Mouse (Mus musculus) pancreas, adult 10 weeks (tissue): ENCODE data around the gene Usp19. TPM values are rescaled to one million over a fixed set of nuclear protein-coding genes. Genes with fewer than 3 reads are reported as not detected.

Source experiments
- polyA plus RNA-seq: library from polyadenylated mRNA; stranded (reverse); fragments of 350-450 nt; fragmentation: Illumina TruSeq; extraction: RNeasy Lipid Tissue Mini Kit (QIAGEN cat#74804); gene quantifications from one replicate; pipeline ENCODE4 v1.2.3, GENCODE M21; 2015; ENCODE audit warnings: low read depth, low replicate concordance; ENCODE audit not compliant: insufficient read depth

Usp19 gene
- polyA plus RNA-seq = 39.8 TPM

DNA sequence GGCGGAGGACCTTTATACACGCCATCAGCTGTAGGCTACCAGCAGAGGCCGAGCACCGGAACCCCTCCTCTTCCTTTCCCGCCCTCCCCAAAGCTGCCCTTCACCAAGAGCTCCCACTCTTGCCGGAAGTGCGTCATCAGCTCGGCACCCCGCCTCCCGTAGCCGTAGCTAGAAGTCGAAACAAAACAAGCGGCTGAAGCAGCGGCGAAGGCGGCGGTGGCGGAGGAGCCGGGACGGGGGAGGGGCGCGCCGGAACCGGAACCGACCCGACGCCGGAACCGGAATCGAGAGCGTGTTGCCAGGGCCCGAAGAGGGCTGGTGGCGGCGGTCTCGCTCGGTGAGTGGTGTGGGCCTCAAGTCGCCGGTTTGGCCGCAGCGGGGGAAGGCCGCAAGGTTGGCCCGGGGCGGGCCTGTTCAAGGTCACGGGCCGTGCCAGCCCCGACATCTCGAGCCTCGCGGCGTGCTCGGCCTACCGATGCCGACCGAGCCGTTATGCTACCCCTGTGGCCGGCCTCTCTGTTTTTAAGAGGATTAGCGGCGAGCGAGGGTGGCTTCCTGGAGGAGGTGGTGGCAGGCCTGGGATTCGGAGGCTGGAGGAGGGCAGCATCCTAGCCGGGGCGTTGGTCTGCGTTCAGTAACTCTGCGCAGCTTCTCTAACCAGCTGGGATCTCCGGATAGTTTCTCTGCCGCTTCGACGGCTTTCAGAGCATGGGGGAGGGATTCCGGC lies at the start of gene Usp19:
Gene Usp19 (plus strand): TSS at position 44 of the 727 bp plus-strand sequence.

DNA sequence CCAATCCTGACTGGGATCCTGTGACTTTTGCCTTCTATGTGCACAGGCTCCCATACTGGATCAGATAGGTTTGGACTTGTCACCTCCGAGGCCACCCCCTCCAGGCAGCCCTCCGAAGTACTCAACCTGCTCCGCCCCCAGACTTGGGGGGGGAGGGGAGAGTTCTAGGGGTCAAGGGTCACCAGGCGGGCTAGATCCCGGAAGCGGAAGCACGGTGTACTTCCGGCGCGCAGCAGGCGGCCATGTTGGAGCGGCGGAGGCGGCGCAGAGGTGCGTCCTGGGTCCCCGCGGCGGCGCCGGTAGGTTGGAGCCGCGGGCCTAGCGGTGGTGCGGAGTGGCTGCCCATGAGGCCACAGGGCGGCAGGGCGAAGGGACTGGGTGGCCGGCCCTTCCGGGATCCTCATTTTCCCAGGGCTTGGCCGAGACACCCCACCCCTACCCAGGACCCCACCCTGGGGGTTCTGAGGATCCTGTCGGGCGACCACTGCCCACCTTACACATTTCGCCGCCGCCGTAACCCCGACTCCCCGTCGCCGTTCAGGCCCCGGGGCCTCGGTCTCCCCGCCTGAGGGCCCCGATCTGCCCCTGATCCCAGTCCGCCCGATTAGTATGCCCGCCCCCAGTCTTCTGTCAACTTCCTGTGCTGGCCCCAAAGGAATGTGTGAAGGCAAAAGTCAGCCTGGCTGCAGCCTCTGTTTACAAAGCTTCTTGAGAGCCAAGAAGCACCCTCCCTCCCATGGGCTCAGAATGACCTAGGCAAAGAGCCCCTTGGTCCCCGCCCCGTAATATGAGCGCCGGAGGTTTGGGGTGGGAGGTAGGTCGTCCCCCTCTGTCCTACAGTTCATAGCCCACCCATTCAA lies 29.9 kb upstream of the Usp19 start, which contains the start of gene Ccdc71:
Gene Ccdc71 (plus strand): TSS at position 209 of the 860 bp plus-strand sequence.

GRCm38 (mm10) chr9:108461181-108461631 lies 29.2 kb upstream of the Usp19 start, which contains the start of gene Klhdc8b:
Gene Klhdc8b, minus strand, starts transcription at chr9:108461581.

DNA sequence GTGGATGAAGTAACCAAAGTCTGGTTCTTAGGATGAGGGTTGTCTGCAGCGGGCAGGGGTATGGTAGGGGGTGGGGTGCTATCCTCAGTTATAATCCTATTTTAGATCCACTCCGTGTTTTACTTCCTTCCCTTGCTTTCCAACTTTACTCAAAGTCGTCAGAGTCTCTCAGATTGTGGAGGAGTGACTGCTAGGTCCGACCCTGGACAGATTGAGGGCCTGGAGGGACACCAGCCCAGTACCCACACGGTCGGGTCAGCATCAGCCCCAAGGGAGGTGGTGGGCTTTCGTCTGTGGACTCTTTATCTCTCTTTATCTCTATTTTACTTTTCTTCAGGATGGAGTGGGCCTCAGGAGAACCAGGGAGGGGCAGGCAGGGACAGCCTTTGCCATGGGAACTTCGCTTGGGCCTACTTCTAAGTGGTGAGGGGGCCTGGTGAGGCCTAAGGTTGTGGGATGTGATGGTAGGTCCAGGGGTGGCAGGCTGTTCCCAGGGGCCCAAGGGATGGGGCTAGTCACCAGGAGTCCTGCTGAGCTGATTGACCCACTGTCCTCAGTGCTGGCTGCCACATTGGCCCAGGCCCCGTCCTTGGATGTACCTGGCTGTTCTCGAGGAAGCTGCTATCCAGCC lies 10.6 kb upstream of the Usp19 start, which contains the start of gene Lamb2:
Gene Lamb2 (plus strand): TSS at position 16 of the 631 bp plus-strand sequence.

DNA sequence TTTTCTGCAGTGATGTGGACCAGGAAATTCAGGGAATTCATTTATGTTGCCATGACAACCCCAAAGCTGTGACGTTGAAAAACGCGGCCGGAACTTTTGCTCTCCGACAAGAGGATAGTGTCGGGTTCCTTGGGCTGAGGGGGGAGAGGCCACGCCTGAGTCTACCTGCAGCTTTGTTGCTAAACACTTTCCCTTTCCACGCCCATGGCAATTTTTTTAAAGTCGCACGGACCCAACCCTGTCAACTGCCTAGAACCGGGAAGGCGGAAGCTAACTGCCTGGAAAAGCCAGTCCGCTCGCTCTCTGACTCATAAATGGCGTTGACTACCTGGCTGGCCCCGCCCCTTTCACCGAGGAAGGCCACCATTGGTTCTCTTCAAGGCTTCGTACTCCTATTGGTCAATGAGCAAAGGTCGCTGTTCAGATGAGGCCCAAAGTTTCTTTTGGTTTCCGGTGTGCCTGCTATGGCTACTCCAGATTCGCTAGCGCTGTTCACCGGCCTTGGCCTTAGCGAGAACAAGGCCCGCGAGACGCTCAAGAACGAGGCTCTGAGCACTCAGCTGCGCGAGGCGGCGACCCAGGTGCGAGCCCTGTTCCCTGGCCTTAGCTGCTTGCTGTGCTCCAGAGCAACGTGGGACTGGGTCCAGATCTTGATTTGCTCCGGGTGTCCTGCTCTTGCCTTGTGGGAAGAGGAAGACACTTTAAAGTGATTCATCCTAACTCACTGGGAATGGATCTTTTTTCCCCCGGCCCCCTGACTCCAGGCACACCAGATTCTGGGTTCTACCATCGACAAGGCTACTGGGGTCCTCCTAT lies 17.4 kb downstream of the Usp19 start, which contains the start of gene Qars:
Gene Qars (plus strand): TSS at position 88 of the 816 bp plus-strand sequence.

DNA sequence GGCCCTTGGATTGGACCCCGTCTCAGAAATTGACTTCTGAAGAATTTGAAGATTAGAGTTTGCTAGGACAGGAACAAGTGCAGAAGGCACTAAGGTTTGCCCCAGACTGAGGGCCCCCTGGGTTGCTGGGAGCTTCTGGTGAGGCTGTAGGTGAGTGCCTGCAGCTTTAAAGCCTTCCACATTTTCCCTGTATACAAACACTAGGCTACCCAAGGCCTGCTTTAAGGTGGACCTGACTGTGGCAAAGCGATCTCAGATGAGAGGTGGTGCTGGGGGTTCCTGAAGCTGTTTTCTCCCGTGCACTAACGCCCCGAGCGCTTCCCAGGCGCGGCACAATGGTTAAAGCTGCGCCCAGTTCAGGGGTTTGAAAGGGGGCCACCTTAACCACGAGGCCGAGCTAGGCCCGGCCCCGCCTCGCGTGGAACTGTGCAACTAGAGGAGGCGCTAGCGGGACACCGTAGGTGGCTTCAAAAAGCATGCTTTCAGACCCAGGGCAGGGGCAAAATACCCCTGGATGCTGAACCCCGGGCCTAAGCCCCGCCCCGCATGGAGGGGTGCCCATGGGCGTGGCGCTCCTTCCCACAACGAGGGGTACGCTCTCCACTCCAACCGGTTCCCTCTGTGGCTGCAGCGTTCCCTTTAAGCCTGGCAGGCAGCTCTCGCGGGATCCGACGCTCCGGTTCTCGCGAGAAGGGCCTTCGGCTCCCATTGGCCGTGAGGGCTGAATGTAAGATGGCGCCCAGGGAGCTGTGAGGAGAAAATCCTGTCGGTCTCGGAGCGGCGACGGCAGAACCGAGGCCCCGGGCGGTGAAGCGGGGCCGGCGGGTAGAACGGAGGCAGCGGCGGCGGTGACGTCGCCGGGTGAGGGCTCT lies 26.2 kb downstream of the Usp19 start, which contains the start of gene Qrich1:
Gene Qrich1 (plus strand): TSS at position 427 of the 872 bp plus-strand sequence.

Other genes starting within 250 kb of the Usp19 start
- 15.5 TPM for gene Dag1, start 226.6 kb upstream of the Usp19 start, polyA plus RNA-seq
- gene Nicn1, start 200.2 kb upstream of the Usp19 start, polyA plus RNA-seq = 4.3 TPM
- 5.3 TPM for gene Amt, start 193.7 kb upstream of the Usp19 start, polyA plus RNA-seq
- 65.0 TPM for gene Rhoa, start 184.5 kb upstream of the Usp19 start, polyA plus RNA-seq
- gene Tcta, start 184.4 kb upstream of the Usp19 start, polyA plus RNA-seq = 17.3 TPM
- gene Gpx1, start 151.7 kb upstream of the Usp19 start, polyA plus RNA-seq = 93.4 TPM
- gene Usp4, start 142.7 kb upstream of the Usp19 start, polyA plus RNA-seq = 34.3 TPM
- 1.3 TPM for gene 1700102P08Rik, start 97.8 kb upstream of the Usp19 start, polyA plus RNA-seq
- not detected for gene Ccdc36, start 62.1 kb upstream of the Usp19 start, polyA plus RNA-seq
- not detected for gene BC048562, start 54.1 kb upstream of the Usp19 start, polyA plus RNA-seq
- gene Ccdc71, start 30.1 kb upstream of the Usp19 start, polyA plus RNA-seq = 7.4 TPM
- gene Klhdc8b, start 29.0 kb upstream of the Usp19 start, polyA plus RNA-seq = 9.8 TPM
- gene Lamb2, start 10.9 kb upstream of the Usp19 start, polyA plus RNA-seq = 36.8 TPM
- gene Qars, start 17.1 kb downstream of the Usp19 start, polyA plus RNA-seq = 48.0 TPM
- gene Qrich1, start 26.2 kb downstream of the Usp19 start, polyA plus RNA-seq = 23.8 TPM
- gene Impdh2, start 69.7 kb downstream of the Usp19 start, polyA plus RNA-seq = 25.0 TPM
- 4.8 TPM for gene Ndufaf3, start 76.8 kb downstream of the Usp19 start, polyA plus RNA-seq
- gene Dalrd3, start 79.3 kb downstream of the Usp19 start, polyA plus RNA-seq = 40.8 TPM
- gene Wdr6, start 88.1 kb downstream of the Usp19 start, polyA plus RNA-seq = 9.3 TPM
- 2.9 TPM for gene P4htm, start 107.1 kb downstream of the Usp19 start, polyA plus RNA-seq
- 9.1 TPM for gene Arih2, start 158.8 kb downstream of the Usp19 start, polyA plus RNA-seq
- 4.5 TPM for gene Slc25a20, start 171.5 kb downstream of the Usp19 start, polyA plus RNA-seq
- gene Prkar2a, start 198.7 kb downstream of the Usp19 start, polyA plus RNA-seq = 5.3 TPM